Mouse (Mus musculus) ES-E14 (cell line): Measurements from ENCODE around the gene Cpne7. TPM values are rescaled to one million over a fixed set of nuclear protein-coding genes. Genes with fewer than 3 reads are reported as not detected.

Source experiments
- DNase-seq: peaks from one replicate; pipeline ENCODE4 v3.0.0-alpha.2; 2013; ENCODE audit warnings: low read depth, low spot score
- H3K27ac ChIP-seq: 2 replicates; pipeline ENCODE4 v1.5.1; 2012; ENCODE audit warnings: low read depth, mild to moderate bottlenecking, low read length, moderate library complexity, mixed read lengths; ENCODE audit not compliant: poor library complexity, insufficient read depth, severe bottlenecking
- H3K36me3 ChIP-seq: 2 replicates; pipeline ENCODE4 v1.6.1; 2012; ENCODE audit warnings: mild to moderate bottlenecking, low read length, moderate library complexity, mixed read lengths; ENCODE audit not compliant: control insufficient read depth, poor library complexity, insufficient read depth, severe bottlenecking
- H3K4me1 ChIP-seq, 2 experiments: fragments of 150-350 bp in 1 of 2; sonication (generic) in 1 of 2; 2 replicates each; pipeline ENCODE4 v1.6.1; 2012; ENCODE audit warnings: low read length in 2 of 2, mild to moderate bottlenecking in 1 of 2, mixed read lengths in 1 of 2; ENCODE audit not compliant: control insufficient read depth in 2 of 2, insufficient read depth in 2 of 2, poor library complexity in 1 of 2
- H3K4me3 ChIP-seq, 2 experiments: fragments of 150-350 bp in 1 of 2; sonication (generic) in 1 of 2; 2 replicates each; pipeline ENCODE4 v1.5.1; 2012; ENCODE audit warnings: low read length in 2 of 2, low read depth in 1 of 2, mild to moderate bottlenecking in 1 of 2, mixed read lengths in 1 of 2; ENCODE audit not compliant: insufficient read depth in 1 of 2, poor library complexity in 1 of 2, severe bottlenecking in 1 of 2
- H3K9ac ChIP-seq: 2 replicates; pipeline ENCODE4 v1.6.1; 2012; ENCODE audit warnings: low read depth, mild to moderate bottlenecking, low read length, mixed read lengths; ENCODE audit not compliant: poor library complexity, insufficient read depth, severe bottlenecking
- H3K9me3 ChIP-seq: fragments of 150-350 bp; sonication (generic); 2 replicates; pipeline ENCODE4 v1.6.1; 2012; ENCODE audit warnings: low read depth, mild to moderate bottlenecking, low read length; ENCODE audit not compliant: control insufficient read depth, insufficient read depth
- CHD2 ChIP-seq: IDR thresholded peaks from 2 replicates; pipeline ENCODE4 v1.6.1; 2014; ENCODE audit warnings: mild to moderate bottlenecking, low read depth, low read length, inconsistent platforms
- HCFC1 ChIP-seq: IDR thresholded peaks from 2 replicates; pipeline ENCODE4 v1.6.1; 2012; ENCODE audit warnings: low read length, inconsistent platforms, borderline replicate concordance; ENCODE audit not compliant: insufficient read depth
- MAFK ChIP-seq: IDR thresholded peaks from 2 replicates; pipeline ENCODE4 v1.6.1; 2014; ENCODE audit warnings: mild to moderate bottlenecking, low read depth, low read length, inconsistent platforms; ENCODE audit not compliant: insufficient read depth
- ZC3H11A ChIP-seq: IDR thresholded peaks from 2 replicates; pipeline ENCODE4 v1.6.1; 2012; ENCODE audit warnings: low read depth, mild to moderate bottlenecking, inconsistent platforms, low read length, borderline replicate concordance
- ZNF384 ChIP-seq: IDR thresholded peaks from 2 replicates; pipeline ENCODE4 v1.6.1; 2012; ENCODE audit warnings: low read depth, low read length, inconsistent platforms
- in situ Hi-C, 2 experiments: fragments of 600-800 bp; cut with MboI; formaldehyde crosslinking; loops; one replicate each; pipeline ENCODE4 v1.15.1; 2025; ENCODE audit warnings: low sequenced_read_pairs in 2 of 2, inconsistent platforms in 1 of 2; ENCODE audit not compliant: unreplicated experiment in 2 of 2
- total RNA-seq: library from RNA; depleted of rRNA; stranded (reverse); fragments of 300-350 nt; gene quantifications from 2 replicates; pipeline ENCODE4 v1.2.3, GENCODE M21; 2012; rRNA removed

Cpne7 gene
- total RNA-seq = 1.8 and 4.9 TPM in 2 replicates

- TF ChIP-seq ZC3H11A = no peak
- TF ChIP-seq CHD2 = no peak
- no peak for TF ChIP-seq HCFC1
- no peak for TF ChIP-seq MAFK
- no peak for TF ChIP-seq ZNF384
- DNase-seq = no peak
- Histone ChIP-seq H3K4me1 (peaks cover 0 to 3% of the 10 kb centered on the region in 2 experiments; a peak in 1 of 4 replicates), H3K27ac (no peak within 1 kb of the TSS), H3K9ac (0 out of 2 replicates have a peak within 1 kb of the TSS, but pooled peaks have one; percentile 4), H3K9me3 (no peaks in the 10 kb centered on the region), H3K36me3 (no peaks in the 10 kb centered on the region), H3K4me3 (peak within 1 kb of the TSS; percentile 59 to 66)
- in situ Hi-C loops = no loop called here
Measured at GRCm38 (mm10) chr8:123117127-123117731, at the start of gene Cpne7. Gene Cpne7 (plus strand): TSS chr8:123117374.

GRCm38 (mm10) chr8:123071176-123071575 is 46.0 kb upstream of the Cpne7 start:
- peaks cover 22% of the 10 kb centered on the region for H3K36me3 ChIP-seq
- no peaks in the 10 kb centered on the region for H3K9me3 ChIP-seq
- no peak overlapping the region for H3K27ac ChIP-seq
- in situ Hi-C loops = no loop called here
- H3K4me1 ChIP-seq = peaks cover 0 to 4% of the 10 kb centered on the region in 2 experiments; a peak in 1 of 4 replicates
- DNase-seq = no peak
- H3K4me3 ChIP-seq = no peak overlapping the region
- no peak for TF ChIP-seq ZNF384
- no peak for TF ChIP-seq MAFK
- TF ChIP-seq HCFC1 = no peak
- no peak for TF ChIP-seq ZC3H11A
- H3K9ac ChIP-seq = no peak overlapping the region

- H3K36me3 ChIP-seq = peaks cover 44% of the 10 kb centered on the region
- H3K27ac ChIP-seq = no peak overlapping the region
- DNase-seq = no peak
- no peak overlapping the region for H3K4me3 ChIP-seq
- in situ Hi-C loops = no loop called here
- 0 out of 4 replicates have a peak, but pooled peaks cover 0 to 3% of the 10 kb centered on the region in 2 experiments for H3K4me1 ChIP-seq
- no peak overlapping the region for H3K9ac ChIP-seq
- no peak for TF ChIP-seq HCFC1
- TF ChIP-seq CHD2 = no peak
- no peak for TF ChIP-seq ZNF384
- TF ChIP-seq ZC3H11A = no peak
- TF ChIP-seq MAFK = no peak
- H3K9me3 ChIP-seq = no peaks in the 10 kb centered on the region
Measured at GRCm38 (mm10) chr8:123077213-123077612, 40.0 kb upstream of the Cpne7 start.

- in situ Hi-C loops = no loop called here
- Histone ChIP-seq H3K36me3 (peaks cover 40% of the 10 kb centered on the region), H3K4me1 (peaks cover 0 to 3% of the 10 kb centered on the region in 2 experiments; a peak in 1 of 4 replicates), H3K9me3 (no peaks in the 10 kb centered on the region), H3K27ac (no peak overlapping the region), H3K4me3 (no peak overlapping the region), H3K9ac (no peak overlapping the region)
- TF ChIP-seq MAFK = no peak
- TF ChIP-seq ZNF384 = no peak
- no peak for TF ChIP-seq ZC3H11A
- TF ChIP-seq HCFC1 = no peak
- no peak for TF ChIP-seq CHD2
- DNase-seq = no peak
Measured at GRCm38 (mm10) chr8:123082993-123083392, 34.2 kb upstream of the Cpne7 start.

- TF ChIP-seq ZC3H11A (no peak), CHD2 (no peak), HCFC1 (no peak), ZNF384 (no peak), MAFK (no peak)
- Histone ChIP-seq H3K36me3 (peaks cover 44% of the 10 kb centered on the region), H3K4me1 (peaks cover 0 to 3% of the 10 kb centered on the region in 2 experiments; a peak in 1 of 4 replicates), H3K9me3 (no peaks in the 10 kb centered on the region), H3K27ac (no peak overlapping the region), H3K4me3 (no peak overlapping the region), H3K9ac (no peak overlapping the region)
- in situ Hi-C loops = no loop called here
- no peak for DNase-seq
Measured at GRCm38 (mm10) chr8:123083610-123084009, 33.6 kb upstream of the Cpne7 start.
